Mouse (Mus musculus) megakaryocyte-erythroid progenitor cell, adult 5-6 weeks (primary cell): ENCODE measurements around the gene Gnpnat1. TPM values are rescaled to one million over a fixed set of nuclear protein-coding genes. Genes with fewer than 3 reads are reported as not detected.

Source experiments
- ATAC-seq: replicated peaks from 2 replicates; pipeline ENCODE4 v1.8.0; 2016; ENCODE audit warnings: mild to moderate bottlenecking, inconsistent platforms; ENCODE audit not compliant: severe bottlenecking, poor library complexity, low FRiP score, low TSS enrichment
- total RNA-seq, 2 experiments: library from RNA; stranded (forward) in 1 of 2; stranded (reverse) in 1 of 2; fragments of 200-1000, 215-1000 nt in 1 of 2; fragments of >200 nt in 1 of 2; fragmentation: Nextera tagmentation in 1 of 2; gene quantifications; 2 replicates each; pipeline ENCODE4 v1.2.3; 2014 to 2017

The Gnpnat1 gene
- total RNA-seq, 2 experiments from 2014 or later: 14.5 to 21.3 TPM

DNA sequence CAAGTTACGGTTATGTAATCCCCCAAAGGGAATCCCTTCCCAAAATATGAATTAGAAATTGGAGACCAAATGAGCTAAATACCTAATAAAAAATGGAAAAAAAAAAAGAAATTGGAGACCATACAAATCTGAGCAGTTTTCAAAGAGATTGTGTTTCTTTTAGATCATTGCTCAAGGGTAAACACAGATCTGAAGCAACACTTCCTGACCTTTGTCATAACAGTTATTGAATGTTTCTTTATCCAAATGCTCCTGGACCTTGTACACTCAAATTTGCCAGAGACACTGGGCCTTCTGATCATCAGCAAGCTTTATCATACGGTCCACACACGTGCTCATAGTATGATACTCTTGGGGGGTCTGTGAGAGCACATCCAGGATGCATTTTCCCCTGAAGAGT lies 13.8 kb upstream of the Gnpnat1 start:
- ATAC-seq: no peak

DNA sequence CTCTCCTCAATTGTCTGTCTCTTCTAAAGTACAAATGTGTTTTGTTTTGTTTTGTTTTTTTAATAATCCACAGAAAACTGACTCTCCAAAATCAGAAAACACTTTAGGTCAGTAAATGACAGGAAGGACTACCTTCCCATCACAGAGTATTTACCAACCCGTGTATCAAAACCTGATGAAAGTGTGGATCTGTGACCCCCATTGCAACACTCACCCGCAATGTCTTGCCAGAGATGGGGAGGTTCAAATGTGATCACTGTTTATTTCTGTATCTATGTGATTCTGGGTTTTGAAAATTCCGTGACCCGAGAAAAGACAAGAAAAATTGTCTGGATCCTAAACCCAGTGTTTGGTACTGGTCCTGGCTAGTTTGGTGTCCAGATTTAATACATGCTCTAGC lies 11.6 kb upstream of the Gnpnat1 start:
- ATAC-seq: no peak

DNA sequence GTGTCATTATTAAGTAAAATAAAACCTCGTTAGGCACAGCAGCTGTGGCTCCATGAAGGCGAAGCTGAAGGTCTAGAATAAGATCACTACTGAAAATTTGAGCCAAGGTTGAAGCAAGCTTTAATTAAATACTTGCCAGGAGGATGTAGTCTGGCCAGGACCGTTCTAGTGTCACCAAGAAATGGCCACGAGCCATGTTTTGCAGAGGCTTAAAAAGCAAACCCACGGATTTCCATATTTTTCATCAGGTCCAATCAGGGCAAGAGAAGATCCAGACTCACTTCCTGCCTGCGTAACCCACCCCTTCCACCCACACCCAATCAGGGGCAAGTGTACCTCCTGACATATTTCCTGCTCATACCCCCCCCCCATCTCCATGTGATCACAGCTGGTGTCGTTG lies 1.1 kb downstream of the Gnpnat1 start:
- ATAC-seq: no peak

DNA sequence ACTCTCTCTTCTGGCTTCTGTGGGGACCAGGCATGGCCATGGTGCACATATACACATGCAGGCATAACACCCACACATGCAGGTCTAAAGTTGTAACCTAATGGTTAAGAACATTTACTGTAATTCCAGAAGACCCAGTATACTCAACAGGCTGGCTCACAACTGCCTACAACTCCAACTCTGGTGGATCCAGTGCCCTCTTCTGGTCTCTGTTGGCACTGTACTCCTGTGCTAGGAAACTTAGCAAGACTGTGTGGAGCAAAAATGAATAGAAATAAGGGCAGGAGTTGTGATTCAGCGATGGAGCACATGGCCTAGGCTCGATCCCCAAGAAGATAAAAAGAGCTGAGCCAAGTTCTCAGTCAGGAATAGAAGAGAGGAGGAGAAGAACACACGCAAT lies 4.9 kb downstream of the Gnpnat1 start:
- ATAC-seq: peak; percentile 70

DNA sequence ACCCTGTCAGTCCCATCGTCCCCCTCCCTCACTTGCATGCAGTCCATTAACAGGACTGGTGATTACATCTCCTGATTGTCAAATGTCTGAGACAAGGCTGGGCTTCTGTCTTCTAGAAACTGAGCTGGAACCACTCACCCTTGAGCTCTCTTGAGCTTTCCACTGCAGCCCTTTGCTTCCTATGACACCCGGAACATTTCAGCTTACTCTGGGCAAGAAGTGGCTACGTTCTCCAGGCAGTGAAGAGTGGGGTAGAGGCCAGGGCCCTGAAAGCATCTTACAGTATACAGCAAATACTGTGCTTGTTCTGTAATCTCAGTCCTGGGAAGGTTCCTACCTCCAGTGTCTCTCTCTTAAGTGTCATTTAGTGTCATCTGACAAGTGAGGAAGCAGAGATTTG lies 15.5 kb downstream of the Gnpnat1 start:
- no peak for ATAC-seq

DNA sequence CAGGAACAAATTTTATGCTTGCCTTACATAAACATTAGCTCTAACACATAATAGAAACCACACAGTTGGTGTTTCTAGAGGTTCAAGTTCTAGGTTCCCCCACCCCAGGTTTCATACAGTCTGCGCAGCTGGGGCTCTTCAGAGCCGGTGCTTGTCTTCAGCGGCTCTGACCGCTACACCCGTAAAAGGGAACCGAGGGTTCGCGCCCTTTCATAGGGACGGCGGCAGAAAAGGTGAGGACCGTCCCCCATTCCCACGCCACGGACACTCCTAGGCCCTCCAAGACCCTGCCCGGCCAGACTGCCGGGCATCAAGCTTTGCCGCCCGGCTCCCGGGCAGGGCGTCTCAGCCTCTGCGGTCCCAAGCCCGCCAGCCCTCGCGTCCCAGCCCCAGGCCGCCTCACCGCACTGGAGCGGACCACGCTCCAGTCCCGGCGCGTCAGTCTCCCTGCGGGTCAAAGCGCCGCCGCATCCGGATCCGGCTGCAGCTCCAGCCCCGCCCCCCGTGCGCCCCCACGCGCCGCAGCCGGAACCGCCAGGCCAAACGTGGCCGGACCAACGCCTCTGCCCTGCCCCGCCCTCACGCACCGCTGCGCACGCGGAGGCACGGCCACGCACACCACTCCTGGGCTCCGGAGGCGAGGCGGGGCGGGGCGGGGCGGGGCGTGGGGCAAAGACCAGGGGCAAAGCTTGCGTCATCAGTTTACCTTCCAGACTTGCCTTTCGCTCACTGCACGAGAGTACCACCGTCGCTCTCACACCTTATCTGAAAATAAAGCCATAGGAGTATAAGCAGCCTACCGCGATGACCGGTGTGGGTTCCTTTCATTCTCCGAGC lies 16.1 kb downstream of the Gnpnat1 start:
- peak; percentile 86 for ATAC-seq

DNA sequence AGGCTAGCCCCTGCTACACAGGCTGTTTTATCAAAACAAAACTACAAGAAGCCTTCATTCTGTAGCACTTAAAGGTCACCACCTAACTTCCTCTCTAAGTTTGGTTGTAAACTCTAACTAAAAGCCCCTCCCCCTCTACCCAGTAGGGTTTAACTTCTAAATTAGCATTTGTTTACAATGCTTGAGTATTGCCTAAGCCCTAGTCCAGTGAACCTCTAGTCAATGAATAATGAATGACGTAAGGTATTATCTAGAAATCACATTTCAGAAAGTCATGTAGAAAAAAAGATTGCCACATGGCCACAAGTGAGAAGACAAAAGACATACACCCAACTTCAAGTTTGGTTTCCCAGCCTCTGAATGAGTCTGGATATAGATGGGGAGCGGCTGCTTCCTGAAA lies 17.2 kb downstream of the Gnpnat1 start:
- ATAC-seq: peak; percentile 49

DNA sequence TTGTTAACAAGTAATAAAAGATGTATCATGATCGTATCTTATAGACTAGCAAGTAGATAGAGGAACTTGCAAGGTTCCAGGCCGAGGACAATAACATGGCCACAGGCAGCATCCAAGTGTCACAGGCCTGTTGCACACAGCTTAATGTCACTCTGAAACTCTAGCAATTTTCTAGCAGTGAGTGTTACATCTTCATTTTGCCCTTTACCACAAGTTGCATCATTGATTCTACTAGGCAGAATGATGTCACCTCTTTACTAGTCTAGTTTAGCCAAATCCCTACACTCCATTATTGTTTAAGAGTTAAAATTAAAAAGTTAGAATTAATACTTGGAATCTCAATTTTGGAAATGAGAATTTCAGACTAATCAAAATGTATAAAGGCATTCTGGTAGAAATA lies 19.1 kb downstream of the Gnpnat1 start:
- ATAC-seq: no peak

DNA sequence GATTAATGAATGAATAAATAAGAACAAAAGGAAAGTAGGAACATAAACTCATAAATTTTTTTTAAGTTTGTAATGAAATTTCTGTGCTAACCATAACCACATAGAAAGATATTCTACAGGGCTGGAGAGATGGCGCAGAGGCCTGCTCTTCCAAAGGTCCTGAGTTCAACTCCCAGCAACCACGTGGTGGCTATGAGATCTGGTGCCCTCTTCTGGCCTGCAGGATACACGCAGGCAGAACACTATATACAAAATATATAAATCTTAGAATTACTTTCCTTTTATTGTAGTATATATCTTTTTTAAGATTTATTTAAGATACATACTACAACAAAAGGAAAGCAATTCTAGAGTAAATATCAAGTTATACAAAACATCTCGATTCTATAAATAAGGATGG lies 21.8 kb downstream of the Gnpnat1 start:
- no peak for ATAC-seq

DNA sequence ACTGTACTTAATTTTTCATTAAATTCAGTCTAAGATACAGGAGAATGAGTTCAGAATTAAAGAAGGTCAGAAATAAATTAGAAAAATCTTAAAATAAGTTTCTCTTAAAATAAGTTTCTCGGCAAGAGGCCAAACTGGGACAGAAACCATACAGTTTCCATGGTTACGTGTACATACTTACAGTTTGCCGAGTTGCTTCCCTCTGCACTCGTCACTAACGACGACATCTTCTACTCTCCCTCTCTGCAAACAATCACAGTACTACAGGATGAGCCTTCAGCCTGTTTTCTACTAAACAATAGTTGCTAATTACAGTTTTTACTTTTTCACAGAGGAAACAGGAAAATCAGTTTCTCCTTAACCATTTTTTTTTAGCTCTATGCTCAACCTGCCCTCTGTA lies 24.0 kb downstream of the Gnpnat1 start:
- ATAC-seq: no peak

DNA sequence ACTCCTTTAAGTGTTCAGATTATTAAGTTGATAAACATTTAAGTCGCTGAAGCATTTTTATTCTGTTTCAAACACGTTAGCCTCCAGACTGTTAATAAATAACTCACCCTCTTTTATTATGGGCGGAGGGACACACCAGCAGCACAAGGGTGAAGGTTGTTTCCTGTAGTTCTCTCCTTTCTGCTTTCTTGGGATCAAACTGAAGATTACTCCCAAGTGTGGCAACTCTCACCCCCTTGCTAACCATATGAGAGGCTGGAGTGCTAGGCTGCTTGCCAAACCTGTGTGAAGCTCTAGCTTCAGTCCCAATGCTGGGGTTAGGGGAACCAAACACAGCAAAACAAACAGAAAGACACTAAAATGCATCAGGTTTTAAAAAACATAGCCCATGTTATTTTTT lies 25.9 kb downstream of the Gnpnat1 start:
- no peak for ATAC-seq

DNA sequence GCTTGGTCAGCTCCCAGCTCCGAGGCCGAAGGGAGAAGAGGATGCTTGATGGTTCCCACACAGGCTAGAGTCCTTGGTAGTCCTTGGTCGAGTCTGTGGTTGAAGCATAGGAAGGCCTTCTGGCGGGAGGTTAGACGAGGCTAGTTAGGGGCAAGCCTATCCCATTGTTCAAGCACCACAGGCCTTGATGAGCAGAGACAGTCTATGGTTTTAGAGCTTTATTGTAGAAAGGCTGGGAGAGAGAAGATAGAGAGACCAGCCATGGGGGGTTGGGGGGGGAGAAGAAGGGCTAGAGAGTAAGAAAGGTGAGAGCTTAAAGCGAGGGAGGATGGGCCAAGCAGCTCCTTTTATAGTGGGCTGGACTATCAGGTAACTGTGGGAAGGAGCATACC lies 39.5 kb downstream of the Gnpnat1 start:
- no peak for ATAC-seq

DNA sequence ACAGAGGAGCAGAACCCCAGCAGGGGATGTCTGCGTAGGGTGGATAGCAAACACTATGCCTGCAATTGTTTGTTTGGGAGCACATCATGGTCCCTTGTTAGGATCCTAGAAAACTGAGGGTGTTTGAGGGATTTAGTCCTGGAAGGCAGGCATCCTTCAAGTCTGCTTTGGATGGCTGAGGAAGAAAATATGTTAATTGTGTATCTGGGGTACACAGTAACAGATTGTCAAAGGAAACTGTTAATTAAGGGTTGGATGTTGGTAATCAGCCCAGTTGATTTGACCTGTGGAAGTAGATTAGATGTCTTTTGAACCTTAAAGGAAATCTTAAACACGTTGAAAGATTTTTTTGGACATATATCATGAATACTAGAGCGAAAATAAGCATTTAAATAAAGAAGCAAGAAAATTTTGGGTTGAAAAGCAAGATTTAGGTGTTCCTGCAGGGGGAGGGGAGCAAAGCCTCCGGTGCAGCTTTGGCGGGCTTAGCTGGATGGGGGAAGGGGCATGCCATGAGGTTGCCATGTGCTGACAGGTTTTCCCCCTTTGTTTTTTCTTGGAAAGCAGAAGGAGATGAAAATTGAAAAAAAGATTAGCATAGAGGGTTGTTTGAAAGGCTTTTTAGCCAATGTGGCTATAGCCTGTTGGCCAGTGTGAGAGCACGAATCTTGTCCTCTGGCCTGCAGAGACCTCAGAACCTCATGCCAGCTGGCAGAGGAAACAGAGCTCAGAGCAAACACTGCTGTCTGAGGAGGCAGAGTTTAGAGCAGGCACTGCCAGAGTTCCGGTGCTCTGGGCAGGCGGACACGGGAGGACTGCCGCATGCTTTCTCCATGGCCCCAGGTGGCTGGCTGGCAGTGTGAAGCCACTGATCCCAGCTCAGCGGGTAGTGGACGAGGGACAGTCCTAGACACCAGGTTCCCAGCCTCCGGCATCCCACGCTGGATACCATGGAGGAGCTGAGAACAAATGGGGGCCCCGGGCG lies 40.2 kb downstream of the Gnpnat1 start:
- ATAC-seq: no peak

DNA sequence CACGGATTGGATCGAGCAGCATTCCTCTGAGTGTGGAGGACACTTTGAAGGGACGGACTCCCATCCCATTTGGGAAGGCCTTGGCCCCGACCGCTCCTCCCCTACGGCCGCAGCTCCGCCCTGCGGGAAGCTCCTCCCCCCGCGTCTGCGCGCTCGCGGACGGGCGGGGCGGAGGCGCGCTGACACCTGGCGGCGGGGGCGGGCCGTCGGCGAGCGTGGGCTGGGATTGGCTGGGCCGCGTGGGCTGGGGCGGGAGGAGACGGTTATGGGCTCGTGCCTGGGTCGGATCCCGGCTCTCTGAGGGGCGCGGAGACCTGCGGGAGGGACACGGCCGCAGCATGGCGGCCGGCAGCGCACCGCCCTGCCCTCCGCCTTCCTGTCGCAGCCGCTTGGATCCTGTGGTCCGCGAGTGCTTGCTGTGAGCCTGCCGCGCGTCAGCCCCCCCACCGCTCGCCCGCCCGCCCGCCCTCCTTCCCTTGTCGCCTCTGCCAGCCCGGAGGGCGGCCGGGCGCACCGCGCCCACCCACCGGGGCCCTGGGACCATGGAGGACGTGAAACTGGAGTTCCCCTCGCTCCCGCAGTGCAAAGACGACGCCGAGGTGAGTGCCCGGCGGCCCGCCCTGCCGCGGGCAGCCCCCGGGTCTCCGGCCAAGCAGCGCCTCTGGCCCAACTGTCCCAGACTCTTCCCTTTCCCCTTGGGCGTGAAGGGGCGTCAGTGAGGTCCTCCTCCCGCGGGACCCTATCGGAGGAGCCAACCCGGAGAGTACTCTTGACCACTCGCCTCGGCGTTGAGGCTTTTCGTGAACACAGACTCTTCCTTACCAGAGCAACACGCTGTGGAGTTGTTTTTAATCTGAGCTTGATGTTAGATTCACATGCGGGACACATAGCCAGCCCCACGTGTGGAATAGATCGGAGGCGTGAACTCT lies 53.5 kb downstream of the Gnpnat1 start, which contains the start of gene Styx:
Gene Styx, plus strand, starts transcription at position 163 of the 929 bp plus-strand sequence.
- peak; percentile 99 for ATAC-seq

DNA sequence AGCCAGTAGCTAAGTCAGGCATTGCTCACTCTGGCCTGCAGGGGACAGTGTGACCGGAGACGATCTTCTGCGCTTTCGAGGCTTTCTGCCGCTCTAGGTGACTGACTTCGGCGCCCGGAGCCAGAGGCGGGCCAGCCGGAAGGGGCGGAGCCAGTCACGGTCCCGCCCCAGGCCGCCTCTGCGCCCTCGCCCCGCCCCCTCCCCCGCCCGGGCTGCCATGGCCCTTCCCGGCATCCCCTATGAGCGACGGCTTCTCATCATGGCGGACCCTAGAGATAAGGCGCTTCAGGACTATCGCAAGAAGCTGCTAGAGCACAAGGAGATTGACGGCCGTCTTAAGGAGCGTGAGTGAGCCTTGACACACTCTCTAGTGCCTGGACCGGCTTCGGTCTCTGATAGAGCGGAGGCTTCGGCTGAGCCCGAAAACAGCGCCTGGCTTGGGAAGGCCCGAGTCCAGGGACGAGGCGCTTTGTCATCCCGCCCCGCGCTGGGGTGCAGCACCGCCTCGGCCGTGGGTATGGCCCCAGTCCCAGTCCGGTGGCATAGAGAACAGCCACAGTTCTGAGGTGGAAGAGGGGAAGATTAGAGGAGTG lies 75.0 kb downstream of the Gnpnat1 start, which contains the start of gene Psmc6:
Gene Psmc6, plus strand, starts transcription at position 200 of the 593 bp plus-strand sequence.
- ATAC-seq: peak; percentile 97

DNA sequence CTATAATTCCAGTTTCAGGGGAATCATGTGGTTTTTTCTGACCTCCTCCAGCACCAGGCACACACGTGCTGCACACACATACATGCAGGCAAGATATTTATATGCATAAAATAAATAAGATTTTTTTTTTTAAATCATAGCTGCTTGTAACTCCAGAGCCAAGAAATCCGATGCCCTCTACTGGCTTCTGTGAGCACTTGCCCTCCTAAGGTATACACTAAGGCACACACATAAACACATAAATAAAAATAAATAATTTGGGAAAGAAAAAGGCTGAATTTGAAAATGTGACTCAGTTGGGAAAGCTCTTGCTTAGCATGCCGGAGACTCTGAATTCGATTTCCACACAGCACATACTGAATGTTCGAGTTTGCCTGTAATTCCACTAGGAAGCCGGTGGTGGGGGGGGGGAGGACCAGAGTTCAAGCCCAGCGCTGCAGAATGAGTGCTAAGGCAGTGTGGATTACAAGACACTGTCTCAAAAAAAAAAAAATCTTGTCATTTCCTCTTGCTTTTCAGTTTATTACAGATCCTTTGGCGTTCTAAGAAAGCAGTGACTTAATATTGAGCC lies 75.6 kb downstream of the Gnpnat1 start:
- ATAC-seq: peak; percentile 51

DNA sequence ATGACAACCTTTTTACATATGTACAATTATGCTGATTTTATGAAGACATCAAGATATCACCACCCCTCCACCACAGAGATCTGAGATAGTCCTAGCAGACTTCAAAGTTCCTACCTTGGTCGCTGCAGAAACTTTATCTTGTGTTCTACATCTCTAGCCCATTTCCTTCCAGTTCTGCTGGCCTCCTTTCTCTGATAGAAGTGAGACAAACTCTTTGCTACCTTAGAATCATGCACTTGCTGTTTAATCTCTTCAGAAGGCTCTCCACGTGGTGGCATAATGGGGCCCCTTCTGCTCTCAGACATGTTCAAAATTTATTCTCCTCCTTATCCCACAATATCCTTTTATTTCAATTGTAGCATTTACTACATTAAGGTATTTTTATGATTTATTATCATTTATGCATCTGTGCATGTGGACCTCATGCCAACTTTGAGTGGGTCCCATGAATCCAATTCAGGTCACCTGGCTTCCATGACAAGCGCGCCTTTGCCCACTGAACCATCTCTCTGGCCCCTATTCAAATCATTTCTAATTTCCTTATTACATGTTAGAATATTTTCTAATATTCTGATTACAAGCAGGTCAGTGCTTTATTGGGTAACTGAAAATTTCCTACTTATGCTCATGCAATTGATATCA lies 76.5 kb downstream of the Gnpnat1 start:
- ATAC-seq: no peak
